ENCODE assay signal across 32 mouse cellular contexts in genomic region chr16:50182561-50182960, GRCm38 (mm10).
"Had no signal": no experiment of that assay in that cellular context is flagged by ENCODE, and none has a peak within 500 bp of the region (broad histone marks: within the 10 kb centered on the region; RNA-seq: fewer than 3 reads in every experiment).

No protein-coding gene starts in this region.

- DNase-seq: left cerebral cortex, postnatal 4 days; liver; liver, embryonic 13.5 days; liver, postnatal 0 days; lung, adult 18-20 months; lung, adult 2 months; lung, postnatal 10 days; lung, postnatal 14 days; lung, postnatal 36 days; lung, postnatal 4 days; midbrain, embryonic 14.5 days had no signal

- H3K27me3 ChIP-seq: limb, embryonic 12.5 days; limb, embryonic 13.5 days; limb, embryonic 15.5 days; liver, embryonic 12.5 days; liver, embryonic 13.5 days; liver, embryonic 15.5 days; lung, embryonic 15.5 days; megakaryocyte, embryonic 14.5 days; midbrain, embryonic 12.5 days; midbrain, embryonic 13.5 days; midbrain, embryonic 15.5 days; neural tube, embryonic 12.5 days had no signal

- H3K4me3 ChIP-seq: limb, embryonic 10.5 days; limb, embryonic 12.5 days; limb, embryonic 13.5 days; limb, embryonic 15.5 days; liver, embryonic 12.5 days; liver, embryonic 13.5 days; liver, embryonic 15.5 days; lung, embryonic 15.5 days; megakaryocyte, embryonic 14.5 days; midbrain, embryonic 10.5 days; midbrain, embryonic 12.5 days; midbrain, embryonic 13.5 days; midbrain, embryonic 15.5 days; myocyte; neural tube, embryonic 12.5 days had no signal

- ATAC-seq: liver, embryonic 12.5 days; liver, postnatal 0 days; lung, postnatal 0 days; midbrain, embryonic 13.5 days; midbrain, embryonic 15.5 days; midbrain, embryonic 16.5 days had no signal

- H3K4me1 ChIP-seq: liver, embryonic 15.5 days had no signal

- H3K4me2 ChIP-seq: limb, embryonic 12.5 days; limb, embryonic 13.5 days; limb, embryonic 15.5 days; liver, embryonic 11.5 days; liver, embryonic 12.5 days; liver, embryonic 13.5 days; liver, embryonic 15.5 days; lung, embryonic 14.5 days; lung, embryonic 15.5 days; midbrain, embryonic 11.5 days; midbrain, embryonic 12.5 days; midbrain, embryonic 13.5 days; midbrain, embryonic 15.5 days; neural tube, embryonic 12.5 days had no signal

- H3K9ac ChIP-seq: limb, embryonic 12.5 days; limb, embryonic 13.5 days; limb, embryonic 15.5 days; liver, embryonic 12.5 days; liver, embryonic 13.5 days; liver, embryonic 14.5 days; liver, embryonic 15.5 days; liver, postnatal 0 days; lung, embryonic 14.5 days; lung, embryonic 15.5 days; midbrain, embryonic 12.5 days; midbrain, embryonic 13.5 days; midbrain, embryonic 15.5 days; neural tube, embryonic 12.5 days had no signal

- H3K9me3 ChIP-seq: limb, embryonic 10.5 days; limb, embryonic 12.5 days; limb, embryonic 13.5 days; limb, embryonic 15.5 days; liver, embryonic 12.5 days; liver, embryonic 13.5 days; liver, embryonic 15.5 days; lung, embryonic 15.5 days; megakaryocyte, embryonic 14.5 days; midbrain, embryonic 10.5 days; midbrain, embryonic 12.5 days; midbrain, embryonic 13.5 days; midbrain, embryonic 15.5 days; neural tube, embryonic 12.5 days had no signal

- H3K36me3 ChIP-seq: limb, embryonic 10.5 days; limb, embryonic 12.5 days; limb, embryonic 13.5 days; limb, embryonic 15.5 days; liver, embryonic 12.5 days; liver, embryonic 13.5 days; liver, embryonic 15.5 days; lung, embryonic 15.5 days; midbrain, embryonic 10.5 days; midbrain, embryonic 12.5 days; midbrain, embryonic 13.5 days; midbrain, embryonic 15.5 days; neural tube, embryonic 12.5 days had no signal

- H3K27ac ChIP-seq: limb, embryonic 10.5 days; limb, embryonic 12.5 days; limb, embryonic 13.5 days; limb, embryonic 15.5 days; liver, embryonic 12.5 days; liver, embryonic 13.5 days; liver, embryonic 14.5 days; liver, embryonic 15.5 days; lung, embryonic 15.5 days; macrophage; midbrain, embryonic 10.5 days; midbrain, embryonic 12.5 days; midbrain, embryonic 13.5 days; midbrain, embryonic 15.5 days; neural tube, embryonic 12.5 days had no signal
